Mouse (Mus musculus) stomach, embryonic 16.5 days (tissue): Measurements from ENCODE around the gene Ccdc142. TPM values are rescaled to one million over a fixed set of nuclear protein-coding genes. Genes with fewer than 3 reads are reported as not detected.

Experiments
- ATAC-seq: fragments of 200-750 bp; cut with Nextera tagmentation; 2 replicates; pipeline ENCODE4 v1.8.0; 2017; ENCODE audit warnings: moderate number of reproducible peaks, moderate TSS enrichment; ENCODE audit not compliant: insufficient read depth, low FRiP score
- H3K27ac ChIP-seq: fragments of 300-500 bp; sonication (generic); 2 replicates; pipeline ENCODE4 v1.5.1; 2014; ENCODE audit warnings: low read length
- H3K27me3 ChIP-seq: fragments of 300-500 bp; sonication (generic); 2 replicates; pipeline ENCODE4 v1.6.1; 2014; ENCODE audit warnings: low read length, control low read depth, mixed read lengths; ENCODE audit not compliant: control insufficient read depth, insufficient read depth
- H3K36me3 ChIP-seq: fragments of 300-500 bp; sonication (generic); 2 replicates; pipeline ENCODE4 v1.6.1; 2014; ENCODE audit warnings: low read length; ENCODE audit not compliant: control insufficient read depth, insufficient read depth
- H3K4me1 ChIP-seq: fragments of 300-500 bp; sonication (generic); 2 replicates; pipeline ENCODE4 v1.6.1; 2014; ENCODE audit warnings: low read length, control low read depth, mixed read lengths; ENCODE audit not compliant: control insufficient read depth, insufficient read depth
- H3K4me2 ChIP-seq: fragments of 300-500 bp; sonication (generic); 2 replicates; pipeline ENCODE4 v1.6.1; 2014; ENCODE audit warnings: low read depth, low read length, mixed read lengths
- H3K4me3 ChIP-seq: fragments of 300-500 bp; sonication (generic); replicated peaks from 2 replicates; pipeline ENCODE4 v1.5.1; 2014; ENCODE audit warnings: mild to moderate bottlenecking, low read length
- H3K9ac ChIP-seq: fragments of 300-500 bp; sonication (generic); 2 replicates; pipeline ENCODE4 v1.6.1; 2014; ENCODE audit warnings: low read length
- H3K9me3 ChIP-seq: fragments of 300-500 bp; sonication (generic); replicated peaks from 2 replicates; pipeline ENCODE4 v1.6.1; 2016; ENCODE audit warnings: low read length, control low read depth; ENCODE audit not compliant: control insufficient read depth
- WGBS: fragments of 180-500 bp; shearing (Covaris S2); extraction: QIAGEN DNeasy Blood & Tissue Kit; methylation state at CpG from one replicate; pipeline ENCODE4 v1.1.7; 2014; 5-methylcytosine and 5-hydroxymethylcytosine counted together
- polyA plus RNA-seq: library from polyadenylated mRNA; unstranded; fragments of >200 nt; fragmentation: Nextera tagmentation; extraction: Ambion mirVana; gene quantifications from 2 replicates; pipeline ENCODE4 v1.2.1, GENCODE M21; 2015

Gene Ccdc142
- polyA plus RNA-seq = 1.2 and 1.5 TPM in 2 replicates

DNA sequence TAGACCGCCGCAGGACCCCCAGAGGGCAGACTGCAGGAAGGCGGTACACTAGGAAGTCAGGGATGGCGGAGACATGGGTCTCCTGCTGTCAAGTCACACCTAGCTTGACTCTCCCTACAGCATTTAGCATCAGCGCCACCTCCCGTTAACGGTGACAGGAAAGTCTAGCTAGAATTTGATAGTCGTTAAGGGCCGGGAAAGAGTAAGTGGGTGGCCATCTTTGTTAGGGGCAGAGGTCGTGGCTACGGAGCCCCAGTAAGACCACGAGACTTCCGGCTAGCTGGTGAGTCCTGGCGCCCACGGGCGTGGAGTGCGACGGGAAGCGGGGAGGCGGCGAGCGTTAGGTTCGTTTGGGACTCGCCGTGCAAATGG is at the start of gene Ccdc142, which contains the start of gene Gm42688:
Ccdc142 (plus strand) TSS at position 286 of the 372 bp plus-strand sequence.
Gm42688 (plus strand) TSS at position 302 of the 372 bp plus-strand sequence.
- Histone ChIP-seq H3K27me3 (no peaks in the 10 kb centered on the region), H3K36me3 (no peaks in the 10 kb centered on the region), H3K9me3 (no peaks in the 10 kb centered on the region), H3K4me1 (peaks cover 14% of the 10 kb centered on the region), H3K27ac (peak within 1 kb of the TSS; percentile 75), H3K4me2 (peak within 1 kb of the TSS; percentile 98), H3K4me3 (peak within 1 kb of the TSS; percentile 58), H3K9ac (peak within 1 kb of the TSS; percentile 75)
- ATAC-seq = peak; percentile 89
- WGBS = under 1% methylated on average over 25 of the region's 25 CpGs

GRCm38 (mm10) chr6:83053136-83053960 is 48.1 kb upstream of the Ccdc142 start:
- ATAC-seq = no peak
- 1% methylated on average over 26 of the region's 26 CpGs for WGBS
- Histone ChIP-seq H3K4me2 (peak overlapping the region; percentile 89), H3K36me3 (no peaks in the 10 kb centered on the region), H3K27me3 (no peaks in the 10 kb centered on the region), H3K9ac (peak overlapping the region; percentile 93), H3K27ac (peak overlapping the region; percentile 30), H3K9me3 (no peaks in the 10 kb centered on the region), H3K4me3 (peak overlapping the region; percentile 92), H3K4me1 (peaks cover 15% of the 10 kb centered on the region)

GRCm38 (mm10) chr6:83054074-83054851 is 47.1 kb upstream of the Ccdc142 start, which contains the start of gene Aup1:
TSS of gene Aup1 (plus strand) at chr6:83054521.
- Histone ChIP-seq H3K4me2 (peak within 1 kb of the TSS; percentile 89), H3K9me3 (no peaks in the 10 kb centered on the region), H3K27me3 (no peaks in the 10 kb centered on the region), H3K27ac (peak within 1 kb of the TSS; percentile 81), H3K36me3 (no peaks in the 10 kb centered on the region), H3K9ac (peak within 1 kb of the TSS; percentile 93), H3K4me1 (peaks cover 15% of the 10 kb centered on the region), H3K4me3 (peak within 1 kb of the TSS; percentile 92)
- ATAC-seq = peak; percentile 96
- WGBS = under 1% methylated on average over 63 of the region's 64 CpGs

DNA sequence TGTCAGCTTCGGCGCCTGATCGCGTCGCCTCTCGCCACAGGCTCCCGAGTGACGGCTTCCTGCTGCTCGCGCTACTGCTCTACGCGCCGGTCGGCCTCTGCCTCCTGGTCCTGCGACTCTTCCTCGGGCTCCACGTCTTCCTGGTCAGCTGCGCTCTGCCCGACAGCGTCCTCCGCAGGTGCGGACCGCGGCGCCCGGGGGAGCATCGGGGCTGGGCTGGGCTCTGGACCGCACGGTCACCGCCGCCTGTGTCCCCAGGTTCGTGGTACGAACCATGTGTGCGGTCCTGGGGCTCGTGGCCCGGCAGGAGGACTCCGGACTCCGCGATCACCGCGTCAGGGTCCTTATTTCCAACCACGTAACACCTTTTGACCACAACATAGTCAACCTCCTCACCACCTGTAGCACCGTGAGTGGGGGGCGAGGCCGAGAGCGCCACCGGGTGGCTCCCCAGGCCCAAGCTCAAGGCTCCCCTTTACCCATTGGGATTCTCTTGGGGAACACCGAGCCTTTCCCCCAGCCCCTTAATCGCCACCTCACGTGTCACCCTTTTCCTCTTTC is 46.5 kb upstream of the Ccdc142 start, which contains the start of gene Htra2:
Htra2 (minus strand) TSS at position 403 of the 561 bp plus-strand sequence.
- WGBS = under 1% methylated on average over 50 of the region's 50 CpGs
- Histone ChIP-seq H3K9ac (peak within 1 kb of the TSS; percentile 93), H3K4me1 (peaks cover 15% of the 10 kb centered on the region), H3K4me3 (peak within 1 kb of the TSS; percentile 92), H3K27me3 (no peaks in the 10 kb centered on the region), H3K9me3 (no peaks in the 10 kb centered on the region), H3K4me2 (peak within 1 kb of the TSS; percentile 89), H3K27ac (peak within 1 kb of the TSS; percentile 81), H3K36me3 (no peaks in the 10 kb centered on the region)
- ATAC-seq = peak; percentile 9

DNA sequence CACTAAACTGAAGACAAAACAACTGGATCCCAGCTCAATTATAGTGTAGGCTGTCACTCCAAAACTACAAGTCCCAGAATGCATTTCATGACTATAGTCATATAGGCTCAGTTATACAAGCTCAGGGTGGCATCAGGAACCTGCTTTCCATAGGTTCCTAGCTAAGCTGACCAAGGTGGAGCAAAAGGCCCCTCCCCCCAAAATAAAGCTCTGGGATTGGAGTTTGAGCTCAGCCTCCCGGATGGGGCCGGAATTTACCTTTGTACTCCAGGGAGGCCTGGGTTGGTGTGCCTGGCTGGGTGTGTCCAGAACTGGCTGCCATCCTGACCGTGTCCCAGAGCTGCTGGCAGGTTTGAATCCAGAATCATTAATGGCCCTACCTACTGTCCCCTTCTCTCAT is 43.6 kb upstream of the Ccdc142 start, which contains the start of gene Dqx1:
Dqx1 (plus strand) TSS at position 55 of the 400 bp plus-strand sequence.
- Histone ChIP-seq H3K36me3 (no peaks in the 10 kb centered on the region), H3K4me1 (peaks cover 12% of the 10 kb centered on the region), H3K9me3 (no peaks in the 10 kb centered on the region), H3K4me3 (peak within 1 kb of the TSS; percentile 32), H3K9ac (peak within 1 kb of the TSS; percentile 57), H3K27ac (peak within 1 kb of the TSS; percentile 58; the same call in 1 of the 2 replicates), H3K4me2 (peak within 1 kb of the TSS; percentile 43), H3K27me3 (peaks cover 8% of the 10 kb centered on the region)
- WGBS = 36% methylated on average over 3 of the region's 3 CpGs
- ATAC-seq = peak; percentile 59

DNA sequence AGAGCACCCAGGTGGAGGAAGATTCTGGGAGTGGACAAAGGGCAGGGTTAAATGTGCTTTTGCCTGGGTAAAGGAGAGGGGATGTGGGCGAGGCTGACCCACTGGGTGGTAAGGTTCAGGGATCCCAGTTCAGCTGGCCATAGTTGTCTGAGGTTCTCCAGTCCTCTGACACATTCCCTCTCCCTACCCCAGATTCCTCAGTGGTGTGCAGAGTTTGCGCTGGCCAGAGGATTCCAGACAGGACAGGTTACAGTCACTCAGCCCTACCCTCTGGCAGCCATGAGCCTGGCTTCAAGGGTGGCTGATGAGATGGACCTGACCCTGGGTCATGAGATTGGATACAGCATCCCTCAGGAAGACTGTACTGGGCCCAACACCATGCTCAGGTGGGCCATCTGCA is 42.7 kb upstream of the Ccdc142 start:
- no peaks in the 10 kb centered on the region for H3K9me3 ChIP-seq
- H3K36me3 ChIP-seq = no peaks in the 10 kb centered on the region
- H3K4me3 ChIP-seq = peak overlapping the region; percentile 32
- H3K4me1 ChIP-seq = peaks cover 9% of the 10 kb centered on the region
- peaks cover 17% of the 10 kb centered on the region for H3K27me3 ChIP-seq
- H3K4me2 ChIP-seq = peak overlapping the region; percentile 43
- ATAC-seq = no peak
- H3K27ac ChIP-seq = no peak overlapping the region
- WGBS = 89% methylated on average over 2 of the region's 2 CpGs
- H3K9ac ChIP-seq = peak overlapping the region; percentile 57

- no peak for ATAC-seq
- 33% methylated on average over 8 of the region's 8 CpGs for WGBS
- Histone ChIP-seq H3K36me3 (no peaks in the 10 kb centered on the region), H3K4me1 (peaks cover 7% of the 10 kb centered on the region), H3K4me2 (no peak overlapping the region), H3K9ac (no peak overlapping the region), H3K4me3 (no peak overlapping the region), H3K27me3 (peaks cover 87% of the 10 kb centered on the region), H3K9me3 (no peaks in the 10 kb centered on the region), H3K27ac (no peak overlapping the region)
Measured at GRCm38 (mm10) chr6:83065995-83066394, 35.4 kb upstream of the Ccdc142 start.

DNA sequence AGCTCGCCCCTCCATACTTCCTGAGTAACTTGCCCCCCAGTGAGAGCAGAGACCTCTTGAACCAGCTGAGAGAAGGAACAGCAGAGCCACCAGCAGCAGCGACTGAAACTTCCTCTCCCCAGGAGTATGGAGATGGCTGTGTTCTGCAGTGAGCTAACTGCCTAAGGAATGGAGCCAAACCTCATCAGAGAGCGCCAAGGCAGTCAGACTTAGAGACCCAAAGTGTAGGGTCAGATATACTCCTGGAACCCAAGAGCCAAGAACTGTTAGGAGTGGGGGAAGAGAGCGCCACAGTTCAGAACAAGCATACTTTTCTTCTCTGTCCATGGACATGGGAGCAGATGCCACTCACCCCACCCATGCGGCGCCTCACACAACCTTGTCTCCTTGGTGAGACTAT is 35.0 kb upstream of the Ccdc142 start:
- H3K4me3 ChIP-seq = no peak overlapping the region
- 32% methylated on average over 6 of the region's 6 CpGs for WGBS
- no peaks in the 10 kb centered on the region for H3K36me3 ChIP-seq
- H3K4me1 ChIP-seq = peaks cover 11% of the 10 kb centered on the region
- no peaks in the 10 kb centered on the region for H3K9me3 ChIP-seq
- H3K9ac ChIP-seq = no peak overlapping the region
- H3K4me2 ChIP-seq = no peak overlapping the region
- H3K27ac ChIP-seq = no peak overlapping the region
- H3K27me3 ChIP-seq = peaks cover 92% of the 10 kb centered on the region
- no peak for ATAC-seq
